8 mouse cellular contexts compared by ENCODE assay signal in genomic region chr9:63109782-63110087, GRCm38 (mm10). TPM values are rescaled to one million over a fixed set of nuclear protein-coding genes. Genes with fewer than 3 reads are reported as not detected.
A peak's percentile ranks its signal among the peaks of the same experiment; 100 is the strongest.
DNase-seq lines count a peak whose midpoint lies in the region; ATAC-seq and TF ChIP-seq lines count a peak whose summit lies in the region.

No protein-coding gene starts in this region.

- H3K27me3 ChIP-seq in megakaryocyte, embryonic 14.5 days (replicated peaks): peaks cover 36% of the 10 kb centered on the region
- H3K27me3 ChIP-seq in hindbrain, embryonic 16.5 days (replicated peaks; ENCODE audit: control insufficient read depth, insufficient read depth, low read length): no peaks in the 10 kb centered on the region
- H3K27me3 ChIP-seq in lung, embryonic 14.5 days (ENCODE audit: insufficient read depth, low read length): no peaks in the 10 kb centered on the region
- no peaks in the 10 kb centered on the region for H3K27me3 ChIP-seq in stomach, embryonic 16.5 days (ENCODE audit: control insufficient read depth, insufficient read depth, low read length)

- peak overlapping the region; percentile 86 for H3K4me2 ChIP-seq in hindbrain, embryonic 16.5 days (ENCODE audit: low read length)
- peak overlapping the region; percentile 67 for H3K4me2 ChIP-seq in lung, embryonic 14.5 days
- peak overlapping the region; percentile 69 for H3K4me2 ChIP-seq in stomach, embryonic 16.5 days (ENCODE audit: low read depth, low read length)

- no peak for ATAC-seq in megakaryocyte, adult 5-6 weeks (ENCODE audit: poor library complexity, severe bottlenecking)
- ATAC-seq in hindbrain, embryonic 16.5 days: no peak
- peak; percentile 30; the same call in 1 of the 2 replicates for ATAC-seq in lung, embryonic 14.5 days (ENCODE audit: insufficient read depth)
- 0 out of 2 replicates have a peak, but pooled peaks have one; percentile 14 for ATAC-seq in stomach, embryonic 16.5 days (ENCODE audit: insufficient read depth, low FRiP score)
- no peak for ATAC-seq in granulocyte monocyte progenitor cell, adult 5-6 weeks (replicated peaks; ENCODE audit: poor library complexity, severe bottlenecking)

- H3K4me1 ChIP-seq in megakaryocyte, embryonic 14.5 days: peaks cover 15% of the 10 kb centered on the region
- H3K4me1 ChIP-seq in hindbrain, embryonic 16.5 days (ENCODE audit: control insufficient read depth, insufficient read depth, low read depth, low read length): peaks cover 10% of the 10 kb centered on the region
- H3K4me1 ChIP-seq in lung, embryonic 14.5 days (ENCODE audit: insufficient read depth): peaks cover 6% of the 10 kb centered on the region; the same call in 1 of the 2 replicates
- H3K4me1 ChIP-seq in stomach, embryonic 16.5 days (ENCODE audit: control insufficient read depth, insufficient read depth, low read length): peaks cover 14% of the 10 kb centered on the region

- TF ChIP-seq CTCF in lung, embryonic 14.5 days (IDR thresholded peaks at IDR 0.05; ENCODE audit: low read depth): no peak

- 9% methylated on average over 2 of the region's 2 CpGs for WGBS in hindbrain, embryonic 16.5 days
- 6% methylated on average over 2 of the region's 2 CpGs for WGBS in lung, embryonic 14.5 days
- WGBS in stomach, embryonic 16.5 days: 4% methylated on average over 2 of the region's 2 CpGs

- no peak overlapping the region for H3K9ac ChIP-seq in hindbrain, embryonic 16.5 days (ENCODE audit: low read depth, low read length)
- no peak overlapping the region for H3K9ac ChIP-seq in lung, embryonic 14.5 days
- peak overlapping the region; percentile 82; the same call in 1 of the 2 replicates for H3K9ac ChIP-seq in stomach, embryonic 16.5 days (ENCODE audit: low read length)

- peaks cover 36% of the 10 kb centered on the region for H3K9me3 ChIP-seq in megakaryocyte, embryonic 14.5 days
- no peaks in the 10 kb centered on the region for H3K9me3 ChIP-seq in hindbrain, embryonic 16.5 days (ENCODE audit: control insufficient read depth, low read length)
- no peaks in the 10 kb centered on the region for H3K9me3 ChIP-seq in lung, embryonic 14.5 days (ENCODE audit: low read depth, low read length)
- H3K9me3 ChIP-seq in stomach, embryonic 16.5 days (replicated peaks; ENCODE audit: control insufficient read depth, low read length): no peaks in the 10 kb centered on the region; the same call in 1 of the 2 replicates

- H3K27ac ChIP-seq in hindbrain, embryonic 16.5 days (ENCODE audit: low read depth, low read length): peak overlapping the region; percentile 80
- peak overlapping the region; percentile 99 for H3K27ac ChIP-seq in lung, embryonic 14.5 days (ENCODE audit: low read depth)
- H3K27ac ChIP-seq in stomach, embryonic 16.5 days (ENCODE audit: low read length): peak overlapping the region; percentile 98

- peak; percentile 87 for DNase-seq in lung, embryonic 14.5 days
- no peak for DNase-seq in left cerebral cortex, adult 8-10 months (ENCODE audit: low spot score in 2 of 2)
- no peak for DNase-seq in Muller cell, postnatal 12 days (ENCODE audit: inconsistent ontology term)

- H3K4me3 ChIP-seq in megakaryocyte, embryonic 14.5 days (replicated peaks): peak overlapping the region; percentile 91
- H3K4me3 ChIP-seq in hindbrain, embryonic 16.5 days (ENCODE audit: low read length): no peak overlapping the region
- H3K4me3 ChIP-seq in lung, embryonic 14.5 days (ENCODE audit: low read depth, low read length): peak overlapping the region; percentile 45; the same call in 1 of the 2 replicates
- peak overlapping the region; percentile 59; the same call in 1 of the 2 replicates for H3K4me3 ChIP-seq in stomach, embryonic 16.5 days (replicated peaks; ENCODE audit: low read length)

- no peaks in the 10 kb centered on the region for H3K36me3 ChIP-seq in megakaryocyte, embryonic 14.5 days (replicated peaks; ENCODE audit: low read length)
- H3K36me3 ChIP-seq in hindbrain, embryonic 16.5 days (ENCODE audit: control insufficient read depth, insufficient read depth, low read length): no peaks in the 10 kb centered on the region
- H3K36me3 ChIP-seq in lung, embryonic 14.5 days (ENCODE audit: insufficient read depth): no peaks in the 10 kb centered on the region
- H3K36me3 ChIP-seq in stomach, embryonic 16.5 days (ENCODE audit: control insufficient read depth, insufficient read depth, low read length): no peaks in the 10 kb centered on the region

RNA-seq across cellular contexts. Expression of gene Skor1, which starts 39.0 kb away (rescaled TPM):
- 0.13 TPM in 1 of 2 replicates, not detected in the other for polyA plus RNA-seq in megakaryocyte, embryonic 14.5 days (2012; ENCODE audit: insufficient read depth, low replicate concordance)
- total RNA-seq in megakaryocyte, adult 5-6 weeks (2015): 0.27 TPM in 1 of 2 replicates, not detected in the other
- total RNA-seq in megakaryocyte, adult 5-6 weeks (2017): not detected in 2 replicates
- polyA plus RNA-seq in hindbrain, embryonic 16.5 days (2015; fragmentation: Nextera tagmentation; extraction: Ambion mirVana): 10.8 and 11.8 TPM in 2 replicates
- polyA plus RNA-seq in lung, embryonic 14.5 days (2014; fragmentation: Nextera tagmentation; extraction: Ambion mirVana): not detected in 2 replicates
- not detected in 2 replicates for polyA plus RNA-seq in stomach, embryonic 16.5 days (2015; fragmentation: Nextera tagmentation; extraction: Ambion mirVana)
- total RNA-seq in left cerebral cortex, adult 8-10 months (2022): under 1 TPM; 0.34 to 0.44 (median 0.37) TPM
- not detected in 2 replicates for total RNA-seq in granulocyte monocyte progenitor cell, adult 5-6 weeks (2014; fragmentation: Nextera tagmentation)
- not detected in 2 replicates for total RNA-seq in granulocyte monocyte progenitor cell, adult 5-6 weeks (2017)

Comparison
In these comparisons a context has a peak if more than half of its experiments do, and no peak if none do; other contexts are left out.
1. ATAC-seq: peak in lung, embryonic 14.5 days (single experiment) and stomach, embryonic 16.5 days (single experiment); none in megakaryocyte, adult 5-6 weeks (single experiment), hindbrain, embryonic 16.5 days (single experiment) and granulocyte monocyte progenitor cell, adult 5-6 weeks (single experiment).
2. RNA of gene Skor1, which starts 39.0 kb away (polyA plus RNA-seq): 10.8 to 11.8 TPM in hindbrain, embryonic 16.5 days; 0.13 TPM in megakaryocyte, embryonic 14.5 days, not detected in lung, embryonic 14.5 days and not detected in stomach, embryonic 16.5 days; every median in the first group is over 10 times any median in the second.
3. Peak in every context shown above with its lines, with median percentiles within 50 percentile points of each other: H3K27ac ChIP-seq and H3K4me2 ChIP-seq.